Comparison of ENCODE assay signal across 9 mouse cellular contexts in genomic region chr6:115803541-115804382, GRCm38 (mm10). TPM values are rescaled to one million over a fixed set of nuclear protein-coding genes. Genes with fewer than 3 reads are reported as not detected.
DNase-seq lines count a peak whose midpoint lies in the region; ATAC-seq and TF ChIP-seq lines count a peak whose summit lies in the region.
"Had no signal": no experiment of that assay in that cellular context is flagged by ENCODE, and none has a peak within 500 bp of the region (broad histone marks: within the 10 kb centered on the region; RNA-seq: fewer than 3 reads in every experiment).

No protein-coding gene starts in this region.

- no peak overlapping the region for H3K4me3 ChIP-seq in embryonic facial prominence, embryonic 13.5 days
- no peak overlapping the region for H3K4me3 ChIP-seq in limb, embryonic 14.5 days (replicated peaks; ENCODE audit: low read length)
- H3K4me3 ChIP-seq: embryonic facial prominence, embryonic 12.5 days had no signal

- H3K36me3 ChIP-seq in embryonic facial prominence, embryonic 13.5 days, result peaks cover 84% of the 10 kb centered on the region
- H3K36me3 ChIP-seq in limb, embryonic 14.5 days (ENCODE audit: control insufficient read depth, insufficient read depth, low read length), result peaks cover 87% of the 10 kb centered on the region

- H3K4me1 ChIP-seq in embryonic facial prominence, embryonic 13.5 days, result peaks cover 21% of the 10 kb centered on the region
- peaks cover 12% of the 10 kb centered on the region for H3K4me1 ChIP-seq in limb, embryonic 14.5 days (ENCODE audit: control insufficient read depth, insufficient read depth, low read length)

- no peak for ATAC-seq in embryonic facial prominence, embryonic 13.5 days (ENCODE audit: insufficient number of reproducible peaks, insufficient read depth, low FRiP score, low TSS enrichment, low read depth)
- ATAC-seq in limb, embryonic 14.5 days (ENCODE audit: low FRiP score, low read depth), result peak; percentile 42

- WGBS in embryonic facial prominence, embryonic 13.5 days, result 55% methylated on average over 16 of the region's 16 CpGs
- 54% methylated on average over 16 of the region's 16 CpGs for WGBS in limb, embryonic 14.5 days

- H3K9ac ChIP-seq in embryonic facial prominence, embryonic 13.5 days, result no peak overlapping the region
- H3K9ac ChIP-seq in limb, embryonic 14.5 days (ENCODE audit: low read depth, low read length, severe bottlenecking), result no peak overlapping the region
- H3K9ac ChIP-seq: embryonic facial prominence, embryonic 12.5 days had no signal

- H3K27ac ChIP-seq in embryonic facial prominence, embryonic 13.5 days, result 0 out of 2 replicates have a peak overlapping the region, but pooled peaks have one; percentile 11
- no peak overlapping the region for H3K27ac ChIP-seq in limb, embryonic 14.5 days (replicated peaks; ENCODE audit: low read depth, low read length)
- H3K27ac ChIP-seq: embryonic facial prominence, embryonic 12.5 days had no signal

- H3K4me2 ChIP-seq in embryonic facial prominence, embryonic 13.5 days, result no peak overlapping the region
- no peak overlapping the region for H3K4me2 ChIP-seq in limb, embryonic 14.5 days (replicated peaks; ENCODE audit: low read depth, low read length, severe bottlenecking)
- H3K4me2 ChIP-seq: embryonic facial prominence, embryonic 12.5 days had no signal

- DNase-seq in CD4-positive helper T cell, adult 2 months (ENCODE audit: low read depth, low spot score), result peak; percentile 69
- DNase-seq in adrenal gland, postnatal 14 days, result peak; percentile 89
- DNase-seq in heart, adult 9 months (ENCODE audit: low spot score in 2 of 2), result peak; percentile 42 to 59
- peak; percentile 88 for DNase-seq in kidney, adult 9 months
- peak; percentile 81 for DNase-seq in limb, embryonic 14.5 days (ENCODE audit: low spot score)
- peak; percentile 78 for DNase-seq in naive thymus-derived CD4-positive, alpha-beta T cell, adult 2 months (ENCODE audit: low read depth)
- peak; percentile 47 for DNase-seq in telencephalon, adult 2 months (ENCODE audit: low read depth, low spot score)

- H3K9me3 ChIP-seq in embryonic facial prominence, embryonic 13.5 days, result no peaks in the 10 kb centered on the region
- no peaks in the 10 kb centered on the region for H3K9me3 ChIP-seq in limb, embryonic 14.5 days (ENCODE audit: control insufficient read depth, low read length)
- H3K9me3 ChIP-seq: embryonic facial prominence, embryonic 12.5 days had no signal

- no peaks in the 10 kb centered on the region for H3K27me3 ChIP-seq in embryonic facial prominence, embryonic 13.5 days
- no peaks in the 10 kb centered on the region for H3K27me3 ChIP-seq in limb, embryonic 14.5 days (ENCODE audit: control insufficient read depth, insufficient read depth, low read length)
- H3K27me3 ChIP-seq: embryonic facial prominence, embryonic 12.5 days had no signal

- TF ChIP-seq POLR2A in limb, embryonic 14.5 days (IDR thresholded peaks at IDR 0.05; ENCODE audit: borderline replicate concordance, extremely low read depth, insufficient read depth, insufficient read length), result no peak

RNA-seq across cellular contexts. Expression of gene Rpl32, which starts 4.8 kb away (rescaled TPM):
- total RNA-seq in adrenal gland, postnatal 14 days (2021), result 1,105 and 1,295 TPM in 2 replicates
- polyA plus RNA-seq in embryonic facial prominence, embryonic 13.5 days (2015; fragmentation: Nextera tagmentation; extraction: Ambion mirVana), result 2,295 and 2,526 TPM in 2 replicates
- 2,190 and 2,685 TPM in 2 replicates for polyA plus RNA-seq in limb, embryonic 14.5 days (2012; rRNA removed)
- polyA plus RNA-seq in limb, embryonic 14.5 days (2014; fragmentation: Nextera tagmentation; extraction: Ambion mirVana), result 2,459 and 2,604 TPM in 2 replicates

RNA-seq across cellular contexts. Expression of gene Cand2, which starts 29.4 kb away (rescaled TPM):
- total RNA-seq in adrenal gland, postnatal 14 days (2021), result 8.7 and 9.1 TPM in 2 replicates
- 42.2 and 45.8 TPM in 2 replicates for polyA plus RNA-seq in embryonic facial prominence, embryonic 13.5 days (2015; fragmentation: Nextera tagmentation; extraction: Ambion mirVana)
- polyA plus RNA-seq in limb, embryonic 14.5 days (2012; rRNA removed), result 57.7 and 78.8 TPM in 2 replicates
- 39.1 and 42.0 TPM in 2 replicates for polyA plus RNA-seq in limb, embryonic 14.5 days (2014; fragmentation: Nextera tagmentation; extraction: Ambion mirVana)

RNA-seq across cellular contexts. Expression of gene Efcab12, which starts 34.5 kb away (rescaled TPM):
- total RNA-seq in adrenal gland, postnatal 14 days (2021), result 0.64 and 0.70 TPM in 2 replicates
- polyA plus RNA-seq in embryonic facial prominence, embryonic 13.5 days (2015; fragmentation: Nextera tagmentation; extraction: Ambion mirVana), result 0.62 and 0.81 TPM in 2 replicates
- 0.58 and 0.70 TPM in 2 replicates for polyA plus RNA-seq in limb, embryonic 14.5 days (2012; rRNA removed)
- polyA plus RNA-seq in limb, embryonic 14.5 days (2014; fragmentation: Nextera tagmentation; extraction: Ambion mirVana), result 0.19 and 0.39 TPM in 2 replicates

RNA-seq across cellular contexts. Expression of gene Tmem40, which starts 41.6 kb away (rescaled TPM):
- total RNA-seq in adrenal gland, postnatal 14 days (2021), result 0.37 and 0.49 TPM in 2 replicates
- 3.7 and 4.2 TPM in 2 replicates for polyA plus RNA-seq in embryonic facial prominence, embryonic 13.5 days (2015; fragmentation: Nextera tagmentation; extraction: Ambion mirVana)
- 7.0 and 8.0 TPM in 2 replicates for polyA plus RNA-seq in limb, embryonic 14.5 days (2012; rRNA removed)
- 10.0 and 13.1 TPM in 2 replicates for polyA plus RNA-seq in limb, embryonic 14.5 days (2014; fragmentation: Nextera tagmentation; extraction: Ambion mirVana)

RNA-seq across cellular contexts. Expression of gene Mbd4, which starts 49.4 kb away (rescaled TPM):
- total RNA-seq in adrenal gland, postnatal 14 days (2021), result 4.1 and 4.6 TPM in 2 replicates
- polyA plus RNA-seq in embryonic facial prominence, embryonic 13.5 days (2015; fragmentation: Nextera tagmentation; extraction: Ambion mirVana), result 26.0 and 27.9 TPM in 2 replicates
- polyA plus RNA-seq in limb, embryonic 14.5 days (2012; rRNA removed), result 16.3 and 18.8 TPM in 2 replicates
- polyA plus RNA-seq in limb, embryonic 14.5 days (2014; fragmentation: Nextera tagmentation; extraction: Ambion mirVana), result 13.0 and 16.4 TPM in 2 replicates
